ENCODE assay signal across 7 mouse cellular contexts in the genomic region with DNA sequence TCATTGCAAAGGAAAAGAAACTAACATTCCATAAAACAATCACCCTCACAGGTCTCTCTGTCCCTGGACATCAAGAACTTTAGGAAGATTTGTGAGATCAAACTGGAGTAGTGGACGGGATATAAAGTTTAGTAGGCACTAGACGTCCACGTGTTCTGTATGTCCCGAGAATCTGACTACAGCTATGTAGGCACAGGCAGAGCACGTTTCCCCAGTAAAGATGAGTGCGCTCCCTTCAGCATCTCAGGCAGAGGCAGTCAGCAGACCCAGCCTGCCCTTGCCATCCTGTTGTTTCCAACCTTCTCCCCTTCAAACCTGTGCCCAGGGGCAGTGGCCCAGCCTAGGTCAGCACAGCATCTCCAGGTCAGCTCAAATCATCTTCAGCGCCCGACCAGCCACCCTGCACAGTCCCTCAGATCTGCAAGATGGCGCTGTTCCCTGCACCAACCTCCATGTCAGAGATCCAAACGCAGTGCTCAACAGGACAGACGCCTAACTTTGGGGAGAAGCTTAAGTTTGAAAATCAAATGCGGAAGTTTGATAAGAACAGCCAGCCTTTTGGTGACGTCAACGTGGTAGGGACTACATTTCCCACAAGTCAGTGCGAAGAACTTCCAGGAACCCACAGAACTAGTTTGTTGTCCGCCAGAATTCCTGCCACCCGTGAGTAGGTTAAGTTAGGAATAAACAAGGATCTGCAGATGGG. TPM values are rescaled to one million over a fixed set of nuclear protein-coding genes. Genes with fewer than 3 reads are reported as not detected.
A peak's percentile ranks its signal among the peaks of the same experiment; 100 is the strongest.
DNase-seq lines count a peak whose midpoint lies in the region; ATAC-seq lines count a peak whose summit lies in the region.

A gene (minus strand): TSS at position 552 of the 706 bp plus-strand sequence.

- 17% methylated on average over 17 of the region's 17 CpGs for WGBS in embryonic facial prominence, embryonic 12.5 days
- 19% methylated on average over 17 of the region's 17 CpGs for WGBS in limb, embryonic 11.5 days
- WGBS in midbrain, embryonic 14.5 days, result 17% methylated on average over 17 of the region's 17 CpGs

- H3K27ac ChIP-seq in embryonic facial prominence, embryonic 12.5 days, result peak within 1 kb of the TSS; percentile 41; the same call in 1 of the 2 replicates
- no peak within 1 kb of the TSS for H3K27ac ChIP-seq in limb, embryonic 11.5 days (replicated peaks; ENCODE audit: low read depth, low read length)
- H3K27ac ChIP-seq in midbrain, embryonic 14.5 days (replicated peaks; ENCODE audit: low read depth, low read length), result no peak within 1 kb of the TSS

- H3K9ac ChIP-seq in embryonic facial prominence, embryonic 12.5 days, result peak within 1 kb of the TSS; percentile 61
- H3K9ac ChIP-seq in limb, embryonic 11.5 days (ENCODE audit: low read length), result peak within 1 kb of the TSS; percentile 63
- H3K9ac ChIP-seq in midbrain, embryonic 14.5 days (replicated peaks; ENCODE audit: low read length), result peak within 1 kb of the TSS; percentile 54

- peak; percentile 66 for DNase-seq in adrenal gland, postnatal 25 days
- peak; percentile 99 for DNase-seq in heart, adult 11 months
- peak; percentile 90 for DNase-seq in kidney, adult 18-20 months
- DNase-seq in limb, embryonic 11.5 days (ENCODE audit: low spot score), result peak; percentile 84
- DNase-seq in midbrain, embryonic 14.5 days, result peak; percentile 89
- DNase-seq in spleen, adult 18-20 months, result peak; percentile 66 to 80

- no peaks in the 10 kb centered on the region for H3K27me3 ChIP-seq in embryonic facial prominence, embryonic 12.5 days
- H3K27me3 ChIP-seq in limb, embryonic 11.5 days (ENCODE audit: control insufficient read depth, insufficient read depth, low read length), result no peaks in the 10 kb centered on the region
- H3K27me3 ChIP-seq in midbrain, embryonic 14.5 days (ENCODE audit: control insufficient read depth, insufficient read depth, low read length), result no peaks in the 10 kb centered on the region

- no peaks in the 10 kb centered on the region for H3K36me3 ChIP-seq in embryonic facial prominence, embryonic 12.5 days
- H3K36me3 ChIP-seq in limb, embryonic 11.5 days (ENCODE audit: control insufficient read depth, insufficient read depth, low read length), result no peaks in the 10 kb centered on the region
- H3K36me3 ChIP-seq in midbrain, embryonic 14.5 days (ENCODE audit: control insufficient read depth, insufficient read depth, low read length), result no peaks in the 10 kb centered on the region

- peak; percentile 86 for ATAC-seq in embryonic facial prominence, embryonic 12.5 days (ENCODE audit: insufficient number of reproducible peaks, insufficient read depth, low FRiP score, low TSS enrichment)
- peak; percentile 89 for ATAC-seq in limb, embryonic 11.5 days (ENCODE audit: insufficient number of reproducible peaks, low FRiP score, low TSS enrichment, low read depth)
- peak; percentile 90 for ATAC-seq in midbrain, embryonic 14.5 days (ENCODE audit: low FRiP score, low TSS enrichment)

- peak within 1 kb of the TSS; percentile 56 for H3K4me3 ChIP-seq in embryonic facial prominence, embryonic 12.5 days
- H3K4me3 ChIP-seq in limb, embryonic 11.5 days (ENCODE audit: low read depth, low read length), result peak within 1 kb of the TSS; percentile 44
- peak within 1 kb of the TSS; percentile 52 for H3K4me3 ChIP-seq in midbrain, embryonic 14.5 days (replicated peaks; ENCODE audit: low read depth, low read length)

- H3K4me1 ChIP-seq in embryonic facial prominence, embryonic 12.5 days, result no peaks in the 10 kb centered on the region
- H3K4me1 ChIP-seq in limb, embryonic 11.5 days (ENCODE audit: control insufficient read depth, insufficient read depth, low read length), result no peaks in the 10 kb centered on the region
- no peaks in the 10 kb centered on the region; the same call in 1 of the 2 replicates for H3K4me1 ChIP-seq in midbrain, embryonic 14.5 days (ENCODE audit: control insufficient read depth, insufficient read depth, low read length)

- H3K4me2 ChIP-seq in embryonic facial prominence, embryonic 12.5 days (replicated peaks), result peak within 1 kb of the TSS; percentile 68
- H3K4me2 ChIP-seq in limb, embryonic 11.5 days (ENCODE audit: low read depth, severe bottlenecking), result peak within 1 kb of the TSS; percentile 53
- H3K4me2 ChIP-seq in midbrain, embryonic 14.5 days (ENCODE audit: low read length), result peak within 1 kb of the TSS; percentile 70

- H3K9me3 ChIP-seq in embryonic facial prominence, embryonic 12.5 days, result no peaks in the 10 kb centered on the region
- no peaks in the 10 kb centered on the region for H3K9me3 ChIP-seq in limb, embryonic 11.5 days (ENCODE audit: control insufficient read depth, low read length)
- no peaks in the 10 kb centered on the region; the same call in 1 of the 2 replicates for H3K9me3 ChIP-seq in midbrain, embryonic 14.5 days (ENCODE audit: control insufficient read depth, low read length)

RNA-seq across cellular contexts. Expression of the gene that starts here (rescaled TPM):
- total RNA-seq in adrenal gland, postnatal 25 days (2021), result 6.2 and 7.4 TPM in 2 replicates
- polyA plus RNA-seq in embryonic facial prominence, embryonic 12.5 days (2016; fragmentation: Nextera tagmentation; extraction: Ambion mirVana), result 2.5 and 2.9 TPM in 2 replicates
- polyA plus RNA-seq in limb, embryonic 11.5 days (2014; fragmentation: Nextera tagmentation; extraction: Ambion mirVana), result 1.9 and 2.8 TPM in 2 replicates
- polyA plus RNA-seq in midbrain, embryonic 14.5 days (2014; fragmentation: Nextera tagmentation; extraction: Ambion mirVana), result 2.1 TPM in 2 replicates
